Mouse (Mus musculus): ENCODE results near the gene Ppm1m.

DNA sequence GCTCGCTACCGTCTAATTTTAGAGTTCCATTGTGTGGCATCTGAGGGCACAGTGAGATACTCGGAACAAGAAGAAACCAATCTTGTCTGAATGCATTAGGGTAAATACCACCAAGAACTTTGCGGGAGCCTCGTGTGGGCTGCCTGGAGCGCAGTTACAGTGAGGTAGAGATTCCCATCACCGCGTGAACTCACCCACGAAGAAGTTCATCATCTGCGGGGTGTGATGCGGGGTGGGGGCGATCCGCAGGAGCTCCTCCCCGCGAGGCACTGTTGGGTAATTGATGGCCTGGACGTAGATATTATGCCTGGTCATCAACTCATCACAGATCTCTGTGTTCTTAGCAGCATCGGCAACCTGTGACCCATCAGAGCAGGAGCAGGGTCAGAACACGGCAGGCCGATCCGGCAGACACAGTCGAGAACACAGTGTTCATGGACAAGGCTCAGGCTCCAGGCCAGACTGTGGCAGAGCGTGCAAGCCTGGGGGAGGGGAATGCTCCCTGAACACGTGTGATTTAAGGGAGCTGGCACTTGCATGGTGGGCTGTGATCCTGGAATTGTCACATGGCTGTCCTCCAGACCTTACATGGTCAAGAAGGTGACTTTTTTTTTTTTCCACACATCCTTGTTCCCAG lies 35.8 kb upstream of the Ppm1m start:
- no peak for TF ChIP-seq CTCF (IDR thresholded peaks at IDR 0.05)
- no peak for TF ChIP-seq EP300 (IDR thresholded peaks at IDR 0.05)
